Mouse (Mus musculus): ENCODE measurements around the gene Taf3. TPM values are rescaled to one million over a fixed set of nuclear protein-coding genes. Genes with fewer than 3 reads are reported as not detected.

Gene Taf3
- polyA plus RNA-seq (2017; shearing (Covaris generic)): 26.1 TPM

GRCm38 (mm10) chr2:10048461-10048860, at the start of gene Taf3:
Gene Taf3, minus strand, starts transcription at chr2:10048596.

GRCm38 (mm10) chr2:10080310-10081010, 32.1 kb upstream of the Taf3 start, which contains the start of the genes Atp5c1 and Kin:
Gene Atp5c1, minus strand, starts transcription at chr2:10080510.
Gene Kin, plus strand, starts transcription at chr2:10080593.

GRCm38 (mm10) chr2:9889651-9890183, 158.7 kb downstream of the Taf3 start, which contains the start of gene Gata3:
Gene Gata3, minus strand, starts transcription at chr2:9890034.

GRCm38 (mm10) chr2:9888913-9889650, 159.3 kb downstream of the Taf3 start, which contains the start of gene 9230102O04Rik:
Gene 9230102O04Rik, minus strand, starts transcription at chr2:9889540.

GRCm38 (mm10) chr2:9881051-9881591, 167.3 kb downstream of the Taf3 start, which contains the start of gene 4930412O13Rik:
Gene 4930412O13Rik, plus strand, starts transcription at chr2:9881252.

Other genes starting within 250 kb of the Taf3 start
- not detected for gene 4930412O13Rik, start 167.3 kb downstream of the Taf3 start, polyA plus RNA-seq (2017; shearing (Covaris generic))
- 1.2 TPM for gene 9230102O04Rik, start 159.1 kb downstream of the Taf3 start, polyA plus RNA-seq (2017; shearing (Covaris generic))
- 149 TPM for gene Gata3, start 158.6 kb downstream of the Taf3 start, polyA plus RNA-seq (2017; shearing (Covaris generic))
- 438 TPM for gene Atp5c1, start 31.9 kb upstream of the Taf3 start, polyA plus RNA-seq (2017; shearing (Covaris generic))
- gene Kin, start 32.0 kb upstream of the Taf3 start, polyA plus RNA-seq (2017; shearing (Covaris generic)): 39.5 TPM
- gene Itih2, start 82.8 kb upstream of the Taf3 start, polyA plus RNA-seq (2017; shearing (Covaris generic)): not detected
- gene Itih5, start 105.0 kb upstream of the Taf3 start, polyA plus RNA-seq (2017; shearing (Covaris generic)): 12.9 TPM

Measured in inflammation-experienced regulatory T-cells, adult 16 weeks (primary cell).